Mouse (Mus musculus) frontal cortex, adult (tissue): ENCODE results near the gene Gm9958.
A peak's percentile ranks its signal among the peaks of the same experiment; 100 is the strongest.

Experiments
- ATAC-seq: cut with Nextera tagmentation; 2 replicates; pipeline ENCODE4 v1.9.2; 2017; ENCODE audit warnings: mild to moderate bottlenecking, moderate library complexity, mixed read lengths; ENCODE audit not compliant: low TSS enrichment

Gene Gm9958

DNA sequence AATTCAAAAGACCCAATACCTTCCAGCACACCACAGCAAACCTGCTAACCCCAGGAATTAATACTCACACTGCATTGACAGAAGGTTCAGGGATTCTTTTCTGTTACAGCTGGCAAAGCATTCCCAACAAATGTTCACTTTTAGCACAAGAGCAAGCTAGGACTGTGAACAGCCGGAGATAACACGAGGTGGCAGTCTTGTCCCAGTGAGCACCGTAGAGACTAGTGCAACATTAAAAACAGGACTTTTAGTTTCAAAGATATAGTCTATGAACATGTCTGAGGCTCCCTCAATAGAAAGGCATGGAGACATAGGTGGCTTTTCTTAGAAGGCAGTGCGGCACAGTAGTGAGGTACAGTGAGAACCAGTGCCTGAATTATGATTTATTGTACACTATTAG, 38.2 kb downstream of the Gm9958 start:
- ATAC-seq, result peak; percentile 92

DNA sequence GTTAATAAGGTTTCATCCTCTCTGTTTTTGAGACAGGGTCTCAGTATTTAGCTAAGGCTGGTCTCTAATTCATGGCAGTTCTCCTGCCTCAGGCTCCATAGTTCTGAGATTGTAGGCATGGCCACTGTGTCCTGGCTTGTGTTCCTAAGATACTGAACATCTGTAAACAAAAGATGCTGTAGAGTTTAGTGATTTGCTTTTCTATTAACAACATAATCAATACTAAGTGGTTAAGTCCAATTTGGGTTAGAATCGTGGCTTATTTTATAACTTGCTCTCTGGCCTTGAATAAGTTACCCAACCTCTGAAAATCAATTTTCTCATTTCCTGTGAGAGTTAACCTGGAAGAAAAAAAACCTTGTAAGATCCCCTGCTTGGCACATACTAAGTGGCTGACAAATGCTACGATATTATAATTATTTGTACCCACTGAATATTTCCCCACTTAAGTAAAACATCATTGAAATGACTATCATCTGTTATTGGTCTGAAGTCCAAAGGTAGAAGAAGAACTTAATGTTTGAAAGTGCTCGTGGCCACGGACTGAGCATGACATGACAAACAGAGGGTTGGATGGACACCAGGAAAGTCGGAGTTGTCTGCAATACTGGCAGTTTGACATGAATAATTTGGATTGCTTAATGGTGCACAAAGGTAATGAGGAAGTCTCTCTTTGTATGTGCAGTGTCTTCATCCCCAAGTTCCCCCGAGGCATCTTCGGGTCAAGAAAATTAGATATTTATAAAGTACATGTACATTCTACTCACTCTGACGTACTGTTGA, 47.3 kb downstream of the Gm9958 start:
- no peak for ATAC-seq

- no peak for ATAC-seq
Observed at GRCm38 (mm10) chr5:90414925-90415295, 47.9 kb downstream of the Gm9958 start.
